Mouse (Mus musculus) thymus, adult 2 months (tissue): ENCODE data around the gene Rimbp2.

Source experiments
- CTCF ChIP-seq: fragments of 200-500 bp; IDR thresholded peaks from 2 replicates; pipeline ENCODE4 v1.5.1; 2012; ENCODE audit warnings: mild to moderate bottlenecking, control low read depth, low read length, moderate library complexity, borderline replicate concordance; ENCODE audit not compliant: control insufficient read depth, poor library complexity, insufficient read depth; ENCODE audit errors: extremely low read depth
- POLR2A ChIP-seq: fragments of 200-500 bp; IDR thresholded peaks from 2 replicates; pipeline ENCODE4 v1.6.1; 2012; ENCODE audit warnings: mild to moderate bottlenecking, low read length, control low read depth, moderate library complexity; ENCODE audit not compliant: control insufficient read depth, poor library complexity, insufficient read depth; ENCODE audit errors: extremely low read depth

DNA sequence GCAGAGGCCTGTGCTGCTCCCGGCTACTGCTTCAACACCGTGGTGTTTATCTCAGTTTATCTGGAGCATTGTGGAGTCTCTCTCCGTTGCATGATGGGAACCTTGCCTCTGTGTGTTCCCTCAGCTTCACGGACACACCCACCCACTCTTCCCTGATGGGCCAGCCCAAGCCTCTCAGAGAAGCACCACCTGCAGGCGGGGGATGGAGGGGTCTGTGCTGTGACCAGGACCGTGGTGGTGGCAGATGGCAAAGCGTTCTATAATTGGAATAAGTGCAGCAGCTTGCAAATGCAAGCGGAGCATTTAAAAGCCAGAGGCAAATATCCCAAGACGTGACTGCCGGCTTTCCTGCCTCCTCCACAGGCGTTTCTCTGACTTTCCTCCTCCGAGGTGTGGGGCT is 143.3 kb downstream of the Rimbp2 start:
- TF ChIP-seq CTCF = no peak
- TF ChIP-seq POLR2A = no peak
